Mouse (Mus musculus) neural tube, embryonic 10.5 days (tissue): ENCODE measurements around the gene Spata3.

Experiments used
- DNase-seq: peaks from one replicate; pipeline ENCODE4 v3.0.0-alpha.2; 2017; ENCODE audit warnings: low spot score; ENCODE audit errors: extremely low spot score

Spata3 gene

GRCm38 (mm10) chr1:86032273-86032987 is 15.8 kb downstream of the Spata3 start:
- peak; percentile 32 for DNase-seq

GRCm38 (mm10) chr1:86038191-86038951 is 21.8 kb downstream of the Spata3 start:
- no peak for DNase-seq

GRCm38 (mm10) chr1:86040131-86040530 is 23.5 kb downstream of the Spata3 start:
- no peak for DNase-seq

- no peak for DNase-seq
These were observed 24.2 kb downstream of the Spata3 start for GRCm38 (mm10) chr1:86040817-86041216.

- DNase-seq = no peak
These were observed 28.4 kb downstream of the Spata3 start for GRCm38 (mm10) chr1:86045056-86045455.

- DNase-seq = peak; percentile 73
These were observed 29.5 kb downstream of the Spata3 start, which contains the start of gene 2810459M11Rik for GRCm38 (mm10) chr1:86045848-86046805. TSS of gene 2810459M11Rik (plus strand) at chr1:86045863.

GRCm38 (mm10) chr1:86046833-86047563 is 30.4 kb downstream of the Spata3 start:
- DNase-seq = no peak

- no peak for DNase-seq
These were observed 31.6 kb downstream of the Spata3 start for GRCm38 (mm10) chr1:86048231-86048630.

GRCm38 (mm10) chr1:86048744-86049143 is 32.1 kb downstream of the Spata3 start:
- no peak for DNase-seq

- no peak for DNase-seq
These were observed 36.7 kb downstream of the Spata3 start for GRCm38 (mm10) chr1:86053198-86053921.

- DNase-seq = no peak
These were observed 38.3 kb downstream of the Spata3 start for GRCm38 (mm10) chr1:86054943-86055342.

- DNase-seq = no peak
These were observed 39.7 kb downstream of the Spata3 start for GRCm38 (mm10) chr1:86056284-86056683.

- DNase-seq = peak; percentile 94
These were observed 42.5 kb downstream of the Spata3 start for GRCm38 (mm10) chr1:86058856-86059769.

- no peak for DNase-seq
These were observed 45.9 kb downstream of the Spata3 start for GRCm38 (mm10) chr1:86062523-86062922.

GRCm38 (mm10) chr1:86064271-86064991 is 47.8 kb downstream of the Spata3 start, which contains the start of gene Psmd1:
TSS of gene Psmd1 (plus strand) at chr1:86064387.
- DNase-seq = peak; percentile 92

GRCm38 (mm10) chr1:86076565-86076964 is 59.9 kb downstream of the Spata3 start:
- DNase-seq = no peak
